ENCODE assay signal across 13 mouse cellular contexts in the genomic region with DNA sequence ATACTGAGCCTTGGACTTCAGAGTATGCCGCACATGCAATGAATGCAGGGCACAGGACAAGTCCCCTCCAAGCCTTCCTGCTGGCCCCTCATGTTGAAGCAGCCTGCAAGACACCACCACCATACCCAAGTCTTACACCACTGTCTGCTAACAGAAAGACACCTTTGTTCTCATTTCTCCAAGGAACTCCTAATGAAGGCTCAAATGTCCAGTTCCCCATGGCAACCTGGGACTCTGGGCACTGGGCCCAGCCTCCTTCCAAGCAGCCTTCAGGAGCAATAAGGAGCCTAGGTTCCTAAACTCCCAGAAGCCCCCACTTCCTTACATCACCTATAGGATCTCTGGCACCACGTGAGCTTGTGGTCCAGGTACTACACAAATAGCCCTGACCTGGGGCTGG.
DNase-seq lines count a peak whose midpoint lies in the region; ATAC-seq lines count a peak whose summit lies in the region.
"Had no signal": no experiment of that assay in that cellular context is flagged by ENCODE, and none has a peak within 500 bp of the region (broad histone marks: within the 10 kb centered on the region; RNA-seq: fewer than 3 reads in every experiment).

No protein-coding gene starts in this region.

- no peak for ATAC-seq in midbrain, embryonic 11.5 days (ENCODE audit: low FRiP score)
- ATAC-seq in hindbrain, embryonic 15.5 days (ENCODE audit: low FRiP score, low read depth): peak; percentile 25; the same call in 1 of the 2 replicates
- peak; percentile 47; the same call in 1 of the 2 replicates for ATAC-seq in neural tube, embryonic 14.5 days (ENCODE audit: low read depth)

- DNase-seq in embryo, embryonic 10.5 days (ENCODE audit: low spot score): peak; percentile 29
- DNase-seq in embryo, embryonic 9.5 days (ENCODE audit: extremely low spot score): no peak
- DNase-seq in midbrain, embryonic 10.5 days (ENCODE audit: low spot score): no peak
- DNase-seq in midbrain, embryonic 11.5 days (ENCODE audit: low spot score, missing footprints): no peak
- no peak for DNase-seq in urinary bladder, postnatal 14 days (ENCODE audit: low spot score)
- DNase-seq in adrenal gland, postnatal 4 days (ENCODE audit: low spot score in 2 of 2): no peak
- DNase-seq: adrenal gland, postnatal 25 days; cerebellum, postnatal 14 days; kidney, postnatal 10 days; liver had no signal

- H3K36me3 ChIP-seq in midbrain, embryonic 10.5 days: peaks cover 30% of the 10 kb centered on the region
- H3K36me3 ChIP-seq in midbrain, embryonic 11.5 days (ENCODE audit: control insufficient read depth, insufficient read depth, low read length): no peaks in the 10 kb centered on the region
- H3K36me3 ChIP-seq in hindbrain, embryonic 15.5 days: no peaks in the 10 kb centered on the region
- H3K36me3 ChIP-seq in neural tube, embryonic 14.5 days (ENCODE audit: control insufficient read depth, insufficient read depth, low read length): no peaks in the 10 kb centered on the region
- H3K36me3 ChIP-seq: G1E had no signal

- no peak overlapping the region for H3K4me2 ChIP-seq in midbrain, embryonic 11.5 days
- no peak overlapping the region for H3K4me2 ChIP-seq in hindbrain, embryonic 15.5 days
- H3K4me2 ChIP-seq in neural tube, embryonic 14.5 days (ENCODE audit: low read depth, low read length): no peak overlapping the region

- H3K27ac ChIP-seq in midbrain, embryonic 10.5 days (replicated peaks): peak overlapping the region; percentile 82; the same call in 1 of the 2 replicates
- no peak overlapping the region for H3K27ac ChIP-seq in midbrain, embryonic 11.5 days (ENCODE audit: low read depth, low read length)
- H3K27ac ChIP-seq in hindbrain, embryonic 15.5 days (replicated peaks): 0 out of 2 replicates have a peak overlapping the region, but pooled peaks have one; percentile 30
- H3K27ac ChIP-seq in neural tube, embryonic 14.5 days (ENCODE audit: low read depth, low read length): no peak overlapping the region

- H3K4me3 ChIP-seq in midbrain, embryonic 10.5 days: no peak overlapping the region
- no peak overlapping the region for H3K4me3 ChIP-seq in midbrain, embryonic 11.5 days (ENCODE audit: low read depth, low read length)
- no peak overlapping the region for H3K4me3 ChIP-seq in hindbrain, embryonic 15.5 days
- no peak overlapping the region for H3K4me3 ChIP-seq in neural tube, embryonic 14.5 days (ENCODE audit: low read depth, low read length)

- peaks cover 59% of the 10 kb centered on the region for H3K4me1 ChIP-seq in midbrain, embryonic 10.5 days
- peaks cover 27% of the 10 kb centered on the region for H3K4me1 ChIP-seq in midbrain, embryonic 11.5 days (ENCODE audit: control insufficient read depth, insufficient read depth, low read length)
- peaks cover 28% of the 10 kb centered on the region for H3K4me1 ChIP-seq in hindbrain, embryonic 15.5 days (replicated peaks)
- H3K4me1 ChIP-seq in neural tube, embryonic 14.5 days (ENCODE audit: control insufficient read depth, insufficient read depth, low read length): peaks cover 13% of the 10 kb centered on the region; the same call in 1 of the 2 replicates

- 86% methylated on average over 2 of the region's 2 CpGs for WGBS in midbrain, embryonic 10.5 days
- 91% methylated on average over 2 of the region's 2 CpGs for WGBS in midbrain, embryonic 11.5 days
- WGBS in hindbrain, embryonic 15.5 days: 63% methylated on average over 2 of the region's 2 CpGs
- 83% methylated on average over 2 of the region's 2 CpGs for WGBS in neural tube, embryonic 14.5 days

- H3K27me3 ChIP-seq in midbrain, embryonic 10.5 days (ENCODE audit: low read depth, poor library complexity, severe bottlenecking): no peaks in the 10 kb centered on the region
- H3K27me3 ChIP-seq in midbrain, embryonic 11.5 days (ENCODE audit: control insufficient read depth, insufficient read depth, low read length): no peaks in the 10 kb centered on the region
- no peaks in the 10 kb centered on the region for H3K27me3 ChIP-seq in hindbrain, embryonic 15.5 days
- H3K27me3 ChIP-seq in neural tube, embryonic 14.5 days (ENCODE audit: control insufficient read depth, insufficient read depth, low read length): no peaks in the 10 kb centered on the region

- no peak overlapping the region for H3K9ac ChIP-seq in midbrain, embryonic 11.5 days (ENCODE audit: low read length)
- H3K9ac ChIP-seq in hindbrain, embryonic 15.5 days: no peak overlapping the region
- no peak overlapping the region for H3K9ac ChIP-seq in neural tube, embryonic 14.5 days (replicated peaks; ENCODE audit: low read depth, low read length)

- H3K9me3 ChIP-seq in midbrain, embryonic 10.5 days (replicated peaks): no peaks in the 10 kb centered on the region
- H3K9me3 ChIP-seq in midbrain, embryonic 11.5 days (ENCODE audit: control insufficient read depth, low read length): no peaks in the 10 kb centered on the region
- no peaks in the 10 kb centered on the region for H3K9me3 ChIP-seq in hindbrain, embryonic 15.5 days
- no peaks in the 10 kb centered on the region for H3K9me3 ChIP-seq in neural tube, embryonic 14.5 days (ENCODE audit: control insufficient read depth, low read length)

Comparison
In these comparisons a context has a peak if more than half of its experiments do, and no peak if none do; other contexts are left out.
1. H3K27ac ChIP-seq: peak in midbrain, embryonic 10.5 days (single experiment) and hindbrain, embryonic 15.5 days (single experiment); none in midbrain, embryonic 11.5 days (single experiment) and neural tube, embryonic 14.5 days (single experiment).